Mouse (Mus musculus): ENCODE results near the gene Tsen15.

DNA sequence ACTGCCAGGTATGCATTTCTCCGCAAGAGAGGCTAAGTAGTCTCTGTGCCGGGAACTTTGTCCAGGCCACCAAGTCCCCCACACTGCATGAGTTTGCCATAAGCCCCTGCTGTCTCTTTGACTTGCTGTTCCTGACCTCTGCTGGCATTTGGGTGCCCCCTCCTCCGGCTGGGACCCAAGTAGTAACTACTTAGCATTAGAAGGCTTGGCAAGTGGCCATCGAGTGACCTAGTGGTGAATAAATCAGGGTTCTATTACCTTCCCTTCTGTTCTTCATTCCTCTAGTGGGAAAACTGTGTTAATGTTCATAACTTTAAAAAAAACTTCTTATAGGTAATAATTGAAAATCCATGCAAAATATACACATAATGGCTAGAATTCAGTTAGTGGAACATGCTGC lies 22.9 kb upstream of the Tsen15 start:
- TF ChIP-seq CTCF (IDR thresholded peaks at IDR 0.05; ENCODE audit: low read depth, low read length) (no peak), TAL1 (conservative IDR thresholded peaks at IDR 0.05; ENCODE audit: low read depth, low read length) (no peak), POLR2AphosphoS5 (IDR thresholded peaks at IDR 0.05; ENCODE audit: insufficient replicate concordance, low read depth, low read length) (no peak), GATA2 (IDR thresholded peaks at IDR 0.05; ENCODE audit: borderline replicate concordance, low read depth, low read length) (no peak)
